ENCODE assay signal across 35 mouse cellular contexts in genomic region chr13:33043542-33043941, GRCm38 (mm10). TPM values are rescaled to one million over a fixed set of nuclear protein-coding genes. Genes with fewer than 3 reads are reported as not detected.
"Had no signal": no experiment of that assay in that cellular context is flagged by ENCODE, and none has a peak within 500 bp of the region (broad histone marks: within the 10 kb centered on the region; RNA-seq: fewer than 3 reads in every experiment).

No protein-coding gene starts in this region.

- H3K27me3 ChIP-seq: limb, embryonic 12.5 days; limb, embryonic 13.5 days; limb, embryonic 15.5 days; liver, embryonic 12.5 days; liver, embryonic 13.5 days; liver, embryonic 15.5 days; lung, embryonic 15.5 days; midbrain, embryonic 12.5 days; midbrain, embryonic 13.5 days; midbrain, embryonic 15.5 days; neural tube, embryonic 12.5 days had no signal

- H3K4me1 ChIP-seq: limb, embryonic 10.5 days; limb, embryonic 12.5 days; limb, embryonic 13.5 days; limb, embryonic 15.5 days; lung, embryonic 15.5 days; midbrain, embryonic 12.5 days; midbrain, embryonic 13.5 days; midbrain, embryonic 15.5 days; neural tube, embryonic 12.5 days had no signal

- H3K9ac ChIP-seq: limb, embryonic 12.5 days; limb, embryonic 13.5 days; limb, embryonic 15.5 days; liver, embryonic 12.5 days; liver, embryonic 13.5 days; liver, embryonic 14.5 days; liver, embryonic 15.5 days; liver, postnatal 0 days; lung, embryonic 14.5 days; lung, embryonic 15.5 days; midbrain, embryonic 12.5 days; midbrain, embryonic 13.5 days; midbrain, embryonic 15.5 days; neural tube, embryonic 12.5 days had no signal

- DNase-seq: left cerebral cortex, postnatal 4 days; liver; liver, embryonic 13.5 days; liver, postnatal 0 days; lung, adult 18-20 months; lung, adult 2 months; lung, embryonic 14.5 days; lung, postnatal 10 days; lung, postnatal 14 days; lung, postnatal 36 days; lung, postnatal 4 days; midbrain, embryonic 14.5 days had no signal

- H3K4me3 ChIP-seq: left cerebral cortex, adult 2 months; limb, embryonic 10.5 days; limb, embryonic 12.5 days; limb, embryonic 13.5 days; limb, embryonic 15.5 days; liver, embryonic 12.5 days; liver, embryonic 13.5 days; liver, embryonic 15.5 days; lung, embryonic 15.5 days; megakaryocyte, embryonic 14.5 days; midbrain, embryonic 12.5 days; midbrain, embryonic 13.5 days; midbrain, embryonic 15.5 days; myocyte; neural tube, embryonic 12.5 days had no signal

- ATAC-seq: liver, embryonic 12.5 days; liver, postnatal 0 days; lung, postnatal 0 days; midbrain, embryonic 13.5 days; midbrain, embryonic 15.5 days; midbrain, embryonic 16.5 days had no signal

- H3K36me3 ChIP-seq: limb, embryonic 10.5 days; limb, embryonic 12.5 days; limb, embryonic 13.5 days; limb, embryonic 15.5 days; liver, embryonic 12.5 days; liver, embryonic 13.5 days; liver, embryonic 15.5 days; lung, embryonic 15.5 days; midbrain, embryonic 12.5 days; midbrain, embryonic 13.5 days; midbrain, embryonic 15.5 days; neural tube, embryonic 12.5 days had no signal

- H3K27ac ChIP-seq: left cerebral cortex, adult 2 months; limb, embryonic 10.5 days; limb, embryonic 12.5 days; limb, embryonic 13.5 days; limb, embryonic 15.5 days; liver, embryonic 12.5 days; liver, embryonic 13.5 days; liver, embryonic 14.5 days; liver, embryonic 15.5 days; lung, embryonic 15.5 days; macrophage; midbrain, embryonic 12.5 days; midbrain, embryonic 13.5 days; midbrain, embryonic 15.5 days; neural tube, embryonic 12.5 days had no signal

- H3K4me2 ChIP-seq: limb, embryonic 12.5 days; limb, embryonic 13.5 days; limb, embryonic 15.5 days; liver, embryonic 11.5 days; liver, embryonic 12.5 days; liver, embryonic 13.5 days; liver, embryonic 15.5 days; lung, embryonic 14.5 days; lung, embryonic 15.5 days; midbrain, embryonic 12.5 days; midbrain, embryonic 13.5 days; midbrain, embryonic 15.5 days; neural tube, embryonic 12.5 days had no signal

- H3K9me3 ChIP-seq: limb, embryonic 10.5 days; limb, embryonic 12.5 days; limb, embryonic 13.5 days; limb, embryonic 15.5 days; liver, embryonic 12.5 days; liver, embryonic 13.5 days; liver, embryonic 15.5 days; lung, embryonic 15.5 days; midbrain, embryonic 12.5 days; midbrain, embryonic 15.5 days; neural tube, embryonic 12.5 days had no signal

RNA-seq across cellular contexts. Expression of gene Serpinb9b, which starts 16.3 kb away (rescaled TPM):
- polyA plus RNA-seq: limb, embryonic 10.5 days; limb, embryonic 11.5 days; limb, embryonic 12.5 days; limb, embryonic 13.5 days; liver, embryonic 11.5 days; liver, embryonic 12.5 days; liver, embryonic 13.5 days; liver, embryonic 15.5 days had no signal

RNA-seq across cellular contexts. Expression of gene Serpinb1b, which starts 34.8 kb away (rescaled TPM):
- polyA plus RNA-seq: limb, embryonic 10.5 days; limb, embryonic 11.5 days; liver, adult 2 months; liver, embryonic 11.5 days; liver, embryonic 12.5 days; liver, embryonic 13.5 days; liver, embryonic 14.5 days; liver, embryonic 15.5 days; liver, embryonic 16.5 days; liver, postnatal 0 days; lung, embryonic 15.5 days; neural tube, embryonic 11.5 days; neural tube, embryonic 12.5 days had no signal
